Mouse (Mus musculus) CD4-positive, CD25-positive, alpha-beta regulatory T cell, adult 2 months (primary cell): ENCODE measurements around the gene Hist1h2aa.

Experiments used
- DNase-seq: peaks from one replicate; pipeline ENCODE4 v3.0.0-alpha.2; 2012; ENCODE audit warnings: low read depth, low spot score

The Hist1h2aa gene

GRCm38 (mm10) chr13:23942861-23943260 is 8.6 kb downstream of the Hist1h2aa start:
- DNase-seq = peak; percentile 45

- DNase-seq = no peak
Measured at GRCm38 (mm10) chr13:23946254-23946653, 12.0 kb downstream of the Hist1h2aa start.

GRCm38 (mm10) chr13:23949484-23950246 is 15.4 kb downstream of the Hist1h2aa start:
- DNase-seq = no peak

GRCm38 (mm10) chr13:23950928-23951327 is 16.7 kb downstream of the Hist1h2aa start:
- DNase-seq = peak; percentile 33

- no peak for DNase-seq
Measured at GRCm38 (mm10) chr13:23959776-23960175, 25.5 kb downstream of the Hist1h2aa start.

- DNase-seq = no peak
Measured at GRCm38 (mm10) chr13:23964909-23965308, 30.6 kb downstream of the Hist1h2aa start.

- no peak for DNase-seq
Measured at GRCm38 (mm10) chr13:23971870-23972269, 37.6 kb downstream of the Hist1h2aa start.

- no peak for DNase-seq
Measured at GRCm38 (mm10) chr13:23972271-23972670, 38.0 kb downstream of the Hist1h2aa start.
